Mouse (Mus musculus) lung, postnatal 10 days (tissue): ENCODE data around the gene Ptprd.

Experiments used
- DNase-seq: peaks from one replicate; pipeline ENCODE4 v3.0.0; 2021

Gene Ptprd

GRCm38 (mm10) chr4:76286016-76286415, 1925.7 kb downstream of the Ptprd start:
- no peak for DNase-seq

- DNase-seq, result no peak
Measured at GRCm38 (mm10) chr4:76282886-76283285, 1928.9 kb downstream of the Ptprd start.

DNA sequence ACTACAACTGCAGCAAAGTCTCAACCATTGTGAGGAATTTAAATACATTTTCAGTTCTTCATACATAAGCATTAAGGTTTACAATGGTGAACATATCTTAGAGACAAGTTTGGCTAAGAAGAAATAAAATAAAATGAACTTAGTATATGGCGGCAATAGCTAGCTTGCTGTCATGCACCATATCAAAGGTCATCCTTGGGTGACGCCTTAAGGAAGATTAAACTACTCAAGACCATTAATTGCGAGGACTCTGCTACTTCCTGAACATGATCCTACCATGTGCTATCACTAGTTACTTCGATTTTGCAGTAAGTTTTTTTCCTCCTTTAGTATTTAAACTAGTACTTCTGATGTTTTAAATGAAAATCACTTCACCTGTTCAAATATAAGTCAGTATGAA, 1949.0 kb downstream of the Ptprd start:
- no peak for DNase-seq

- no peak for DNase-seq
Measured at GRCm38 (mm10) chr4:76260686-76261085, 1951.1 kb downstream of the Ptprd start.

DNA sequence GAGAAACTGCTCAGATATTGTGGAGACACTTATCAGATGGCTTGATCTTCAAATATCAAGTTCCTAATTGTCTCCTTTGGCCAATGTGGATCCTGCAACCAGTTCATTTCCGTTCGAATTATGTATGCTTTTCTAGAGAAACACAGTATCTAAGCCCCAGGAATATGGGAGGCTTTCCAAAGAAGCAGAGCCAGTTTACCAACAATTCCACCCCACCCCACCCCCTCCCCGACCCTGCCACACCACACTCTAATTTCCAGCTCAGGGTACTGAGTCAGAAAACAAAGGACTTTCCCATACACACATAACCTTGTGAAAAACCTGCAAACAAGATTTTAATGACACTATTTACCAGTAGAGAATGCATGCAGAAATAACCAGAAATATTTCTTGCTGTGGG, 1951.5 kb downstream of the Ptprd start:
- no peak for DNase-seq

- DNase-seq, result no peak
Measured at GRCm38 (mm10) chr4:76259636-76260035, 1952.1 kb downstream of the Ptprd start.

GRCm38 (mm10) chr4:76244371-76244770, 1967.4 kb downstream of the Ptprd start:
- no peak for DNase-seq

GRCm38 (mm10) chr4:76241542-76241941, 1970.2 kb downstream of the Ptprd start:
- DNase-seq, result no peak

DNA sequence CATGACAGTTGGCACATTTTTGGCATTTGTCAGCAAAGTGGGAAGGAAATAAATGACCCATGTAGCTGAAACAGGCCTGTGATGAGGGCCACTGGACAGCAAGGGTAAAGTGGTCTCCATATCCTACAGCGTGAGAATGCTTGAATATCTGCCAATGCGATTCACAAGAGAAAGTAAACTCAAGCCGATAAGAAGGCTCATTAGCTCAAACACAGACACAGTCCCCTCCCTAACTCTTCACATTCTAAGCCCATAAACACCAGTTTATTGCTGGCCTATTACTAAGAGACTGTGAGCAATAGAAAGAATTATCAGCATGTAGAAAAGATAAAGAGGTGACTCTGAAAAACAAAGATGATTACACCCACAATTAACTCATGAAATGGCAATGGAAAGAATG, 1970.6 kb downstream of the Ptprd start:
- DNase-seq, result no peak

- no peak for DNase-seq
Measured at GRCm38 (mm10) chr4:76239063-76239462, 1972.7 kb downstream of the Ptprd start.

DNA sequence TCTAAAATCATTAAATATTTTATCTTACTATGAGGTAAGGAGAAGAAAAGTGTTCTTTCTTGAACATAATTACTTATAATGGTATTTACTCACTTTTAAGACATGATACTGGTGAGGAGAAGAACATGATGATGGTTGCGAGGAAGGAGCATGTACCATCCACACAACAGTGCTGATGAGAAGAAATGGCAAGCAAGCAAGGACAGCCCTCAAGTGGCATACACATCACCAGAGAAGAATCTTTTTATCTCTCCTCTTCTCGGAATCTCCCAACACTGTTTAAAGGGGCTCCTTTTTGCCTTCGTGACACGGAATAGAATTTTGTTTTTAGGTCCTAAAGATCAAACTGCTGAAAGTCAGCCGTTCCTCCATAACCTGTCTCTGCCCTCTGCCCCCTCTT, 1973.2 kb downstream of the Ptprd start:
- DNase-seq, result no peak

GRCm38 (mm10) chr4:76237827-76238226, 1973.9 kb downstream of the Ptprd start:
- DNase-seq, result no peak

GRCm38 (mm10) chr4:76223720-76224119, 1988.0 kb downstream of the Ptprd start:
- DNase-seq, result no peak

DNA sequence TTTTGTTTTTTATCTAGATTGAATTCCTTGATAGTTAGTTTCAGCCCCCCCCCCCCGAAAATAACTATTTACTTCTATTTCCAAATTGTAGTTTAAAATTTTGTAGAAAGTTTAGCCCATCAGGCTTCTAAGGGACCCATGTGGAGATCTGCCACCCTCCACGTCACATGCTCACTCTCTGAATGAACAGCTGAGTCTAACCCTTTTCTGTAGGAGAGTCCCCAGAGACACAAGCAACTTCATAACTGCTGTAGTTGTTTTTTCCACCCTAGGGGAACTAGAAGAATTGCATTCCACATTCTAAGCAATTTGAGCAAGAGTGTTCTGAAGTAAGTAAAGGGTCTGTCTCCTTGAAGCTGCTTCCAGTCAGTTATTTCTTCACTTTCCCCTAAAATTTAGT, 1989.2 kb downstream of the Ptprd start:
- DNase-seq, result no peak

DNA sequence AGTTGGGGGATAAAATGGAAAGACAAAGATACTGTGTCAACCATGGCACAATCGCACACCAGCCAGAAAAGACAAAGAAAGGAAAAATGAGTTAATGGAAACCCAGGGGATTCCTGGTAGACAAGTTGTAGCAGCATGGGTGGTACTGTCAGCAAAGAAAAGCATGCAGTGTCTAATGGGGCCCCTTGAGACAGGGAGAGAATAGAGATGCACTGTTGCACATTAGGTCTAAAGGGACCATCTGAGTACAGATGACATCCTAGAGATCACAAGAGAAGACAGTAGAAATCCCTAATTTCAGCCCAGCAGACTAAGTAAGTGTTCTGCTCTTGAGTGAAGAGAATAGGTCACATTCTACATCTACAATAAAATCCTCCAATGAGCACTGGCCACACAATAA, 1993.7 kb downstream of the Ptprd start:
- no peak for DNase-seq

DNA sequence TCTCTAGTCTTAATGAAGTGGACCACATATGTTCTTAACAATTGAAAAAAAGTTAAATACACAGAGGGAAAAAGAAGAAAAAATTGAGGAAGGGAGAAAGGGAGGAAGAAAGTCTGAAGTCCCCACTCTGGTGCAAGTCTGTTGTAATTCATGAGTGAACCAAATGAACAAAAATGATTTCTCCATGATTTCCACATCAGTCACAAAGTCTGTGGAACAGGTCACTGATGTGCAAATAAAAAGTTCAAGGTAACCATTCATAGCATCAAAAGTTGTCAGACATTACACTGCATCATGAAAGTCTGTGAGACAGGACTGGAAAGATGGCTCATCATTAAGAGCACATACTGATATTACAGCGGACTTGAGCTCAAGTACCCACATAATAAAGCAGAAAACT, 1996.6 kb downstream of the Ptprd start:
- DNase-seq, result no peak

- DNase-seq, result peak; percentile 26
Measured at GRCm38 (mm10) chr4:76199321-76199720, 2012.4 kb downstream of the Ptprd start.

- no peak for DNase-seq
Measured at GRCm38 (mm10) chr4:76194762-76195161, 2017.0 kb downstream of the Ptprd start.

DNA sequence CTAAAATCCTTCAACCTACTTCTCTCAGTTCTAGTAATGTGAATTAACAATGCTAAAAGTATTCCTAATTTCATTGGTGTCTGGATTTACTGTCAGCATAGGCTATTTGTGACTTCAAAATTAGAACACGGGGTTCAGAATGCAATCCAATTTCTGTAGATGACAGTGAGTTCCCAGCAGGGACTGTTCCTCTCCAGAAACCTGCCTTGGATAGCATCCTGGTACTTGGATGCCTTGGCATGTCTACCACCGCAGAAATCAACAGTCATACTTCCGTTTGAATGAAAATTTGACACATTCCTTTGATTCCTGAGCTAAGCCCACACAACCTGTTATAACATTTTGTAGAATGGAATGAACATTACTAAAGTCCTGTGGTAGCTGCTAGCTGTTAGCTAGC, 2018.3 kb downstream of the Ptprd start:
- DNase-seq, result no peak

- DNase-seq, result no peak
Measured at GRCm38 (mm10) chr4:76192031-76192430, 2019.7 kb downstream of the Ptprd start.

DNA sequence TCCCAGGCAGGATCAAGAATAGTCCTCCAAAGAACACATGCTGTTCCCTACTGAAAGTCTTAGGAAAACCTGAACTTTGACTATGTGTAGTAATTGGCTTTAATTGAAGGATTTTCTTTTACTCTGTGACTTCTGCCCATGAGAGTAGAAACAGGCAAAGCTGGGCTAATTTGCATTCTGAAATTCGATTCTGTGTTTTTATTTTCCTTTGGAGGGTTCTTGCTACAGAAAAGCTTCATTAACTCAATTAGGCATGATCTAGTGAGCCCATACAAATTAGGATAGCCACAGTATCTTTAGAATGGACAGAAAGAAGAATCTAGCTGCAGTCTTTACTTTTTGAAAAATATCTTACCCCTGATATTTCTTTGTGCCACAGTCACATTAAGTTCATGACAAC, 2021.0 kb downstream of the Ptprd start:
- DNase-seq, result no peak

- DNase-seq, result no peak
Measured at GRCm38 (mm10) chr4:76183095-76183494, 2028.7 kb downstream of the Ptprd start.

GRCm38 (mm10) chr4:76179497-76179896, 2032.3 kb downstream of the Ptprd start:
- no peak for DNase-seq

- no peak for DNase-seq
Measured at GRCm38 (mm10) chr4:76175086-76175485, 2036.7 kb downstream of the Ptprd start.

DNA sequence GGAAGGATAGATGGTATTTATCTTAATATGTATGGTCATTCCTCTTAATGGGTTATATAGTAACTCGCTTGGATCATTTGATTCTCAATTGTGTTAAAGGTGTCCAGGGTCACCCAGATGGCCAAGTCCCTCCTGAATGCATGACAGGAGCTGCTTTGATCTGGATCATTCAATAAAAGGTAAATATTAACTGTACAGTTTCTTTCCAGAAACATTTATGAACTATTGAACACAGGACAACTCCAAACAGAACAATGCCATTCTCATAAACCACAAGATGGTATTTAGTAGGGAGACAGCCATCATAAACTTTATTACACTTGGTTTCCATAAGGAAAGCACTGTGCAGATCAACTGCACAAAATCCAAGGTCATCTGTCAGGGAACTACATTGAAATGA, 2056.0 kb downstream of the Ptprd start:
- DNase-seq, result no peak

GRCm38 (mm10) chr4:76154190-76154589, 2057.6 kb downstream of the Ptprd start:
- DNase-seq, result no peak
